Mouse (Mus musculus) embryonic fibroblast, embryonic 13.5 days (primary cell): ENCODE measurements around the gene Rpa2.

ENCODE experiments used
- CTCF ChIP-seq: IDR thresholded peaks from 2 replicates; pipeline ENCODE4 v1.5.1; 2011; ENCODE audit warnings: mild to moderate bottlenecking, control low read depth, low read length, moderate library complexity, borderline replicate concordance; ENCODE audit not compliant: insufficient read depth
- POLR2A ChIP-seq: IDR thresholded peaks from 2 replicates; pipeline ENCODE4 v1.6.1; 2011; ENCODE audit warnings: low read depth, mild to moderate bottlenecking, control low read depth, low read length, moderate library complexity

- TF ChIP-seq CTCF (no peak), POLR2A (no peak)
Measured at GRCm38 (mm10) chr4:132816855-132817254, 48.7 kb downstream of the Rpa2 start.
